Mouse (Mus musculus): ENCODE data around the gene Camk2n1.

The Camk2n1 gene

GRCm38 (mm10) chr4:138464667-138465353, 10.7 kb downstream of the Camk2n1 start:
- DNase-seq (ENCODE audit: low spot score) = peak; percentile 84

GRCm38 (mm10) chr4:138465446-138465845, 11.3 kb downstream of the Camk2n1 start:
- no peak for DNase-seq (ENCODE audit: low spot score)

DNA sequence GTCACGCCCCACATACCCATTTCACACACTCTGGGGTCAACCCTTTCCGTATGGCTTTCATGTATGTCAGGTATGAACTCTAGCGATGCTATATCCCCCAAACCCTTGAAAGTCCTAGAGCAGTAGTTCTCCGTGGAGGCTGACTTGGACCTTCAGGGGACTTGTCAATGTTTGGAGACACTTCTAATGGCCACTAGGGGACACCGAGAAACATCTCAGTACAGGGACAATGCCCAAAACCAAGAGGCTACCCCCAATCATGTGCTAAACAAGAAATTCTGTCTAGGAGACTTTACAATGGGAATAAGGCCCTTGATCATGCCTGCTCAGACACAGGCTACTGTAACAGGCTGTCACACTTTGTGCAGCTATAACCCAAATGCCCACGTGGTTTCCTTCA, 12.6 kb downstream of the Camk2n1 start:
- DNase-seq (ENCODE audit: low spot score) = no peak

DNA sequence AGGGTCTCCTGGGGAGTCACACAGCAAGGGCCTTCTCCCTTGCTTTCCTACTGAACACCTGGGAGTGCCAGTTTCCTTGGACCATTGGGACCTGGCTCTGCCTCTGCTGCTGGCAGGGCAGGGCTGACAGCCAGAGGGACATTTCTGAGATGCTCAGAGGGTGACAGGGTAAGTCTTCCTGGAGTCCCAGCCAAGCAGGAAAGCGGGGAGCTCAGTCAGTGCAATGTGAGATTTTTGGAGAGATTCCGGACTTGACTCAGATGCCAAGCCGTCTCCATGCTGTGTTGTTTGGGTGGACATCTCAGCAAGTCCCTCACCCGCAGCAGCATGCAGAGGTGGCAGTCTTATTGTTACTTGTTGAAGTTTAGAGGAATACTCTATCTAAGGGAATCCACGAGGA, 13.3 kb downstream of the Camk2n1 start:
- DNase-seq (ENCODE audit: low spot score) = no peak

GRCm38 (mm10) chr4:138469080-138469479, 15.0 kb downstream of the Camk2n1 start:
- DNase-seq (ENCODE audit: low spot score) = no peak

DNA sequence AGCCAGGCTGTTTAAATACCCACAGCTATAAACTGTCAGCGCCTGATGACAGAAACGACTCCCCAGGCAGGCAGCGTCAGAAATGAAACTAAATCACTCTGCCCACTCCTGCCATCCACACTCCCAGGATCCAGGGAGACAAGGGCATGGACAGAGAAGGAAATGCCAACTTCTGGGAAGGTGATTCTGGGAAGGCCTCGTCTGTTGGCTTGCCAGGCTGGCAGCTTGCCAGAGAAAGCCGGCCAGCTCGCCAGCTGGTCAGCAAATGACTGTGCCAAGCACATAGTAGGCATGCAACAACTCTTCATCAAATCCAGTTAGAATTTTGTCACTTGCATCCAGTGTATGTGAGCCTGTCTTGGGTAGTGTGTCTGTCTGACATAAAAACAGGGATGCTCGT, 17.1 kb downstream of the Camk2n1 start:
- no peak for DNase-seq (ENCODE audit: low spot score)

DNA sequence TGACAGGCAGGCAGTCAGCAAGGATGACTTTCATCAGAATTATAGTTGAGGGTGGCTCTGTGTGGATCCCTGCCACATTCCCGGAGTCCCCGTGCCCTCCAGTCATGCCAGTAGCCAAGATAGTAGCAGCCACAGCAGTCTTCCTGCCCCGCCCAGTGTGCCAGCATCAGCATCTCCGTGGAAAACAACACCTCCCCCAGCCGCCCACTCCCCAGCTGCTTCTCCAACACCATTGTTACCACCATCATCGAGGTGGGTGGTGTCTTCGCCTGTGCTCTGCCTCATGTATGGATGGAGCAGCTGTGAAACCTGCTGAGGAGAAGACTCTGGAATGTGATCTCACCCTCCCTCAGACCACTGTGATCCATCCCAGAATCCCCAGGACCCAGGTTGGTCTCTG, 25.5 kb downstream of the Camk2n1 start:
- no peak for DNase-seq (ENCODE audit: low spot score)

GRCm38 (mm10) chr4:138480962-138481361, 26.8 kb downstream of the Camk2n1 start:
- DNase-seq (ENCODE audit: low spot score) = no peak

DNA sequence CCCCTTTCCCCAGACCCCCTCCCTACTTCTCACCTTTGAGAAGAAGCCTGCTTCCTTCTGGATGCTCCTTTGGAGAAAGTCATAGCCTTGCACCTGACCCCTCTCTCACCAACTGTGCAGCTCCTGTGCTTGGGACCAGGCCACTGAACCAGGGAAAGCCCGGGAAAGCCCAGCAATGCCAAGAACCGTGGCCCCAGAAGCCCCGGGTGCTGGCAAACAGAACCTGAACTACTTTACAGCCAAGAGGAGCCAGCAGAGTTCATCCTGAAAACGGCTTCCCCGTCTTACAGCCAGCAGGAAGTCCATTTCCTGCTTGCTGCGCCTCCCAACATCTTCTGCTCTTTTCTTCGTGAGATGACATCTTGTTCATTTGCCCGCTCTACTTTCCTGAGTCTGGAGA, 28.6 kb downstream of the Camk2n1 start:
- DNase-seq (ENCODE audit: low spot score) = no peak

DNA sequence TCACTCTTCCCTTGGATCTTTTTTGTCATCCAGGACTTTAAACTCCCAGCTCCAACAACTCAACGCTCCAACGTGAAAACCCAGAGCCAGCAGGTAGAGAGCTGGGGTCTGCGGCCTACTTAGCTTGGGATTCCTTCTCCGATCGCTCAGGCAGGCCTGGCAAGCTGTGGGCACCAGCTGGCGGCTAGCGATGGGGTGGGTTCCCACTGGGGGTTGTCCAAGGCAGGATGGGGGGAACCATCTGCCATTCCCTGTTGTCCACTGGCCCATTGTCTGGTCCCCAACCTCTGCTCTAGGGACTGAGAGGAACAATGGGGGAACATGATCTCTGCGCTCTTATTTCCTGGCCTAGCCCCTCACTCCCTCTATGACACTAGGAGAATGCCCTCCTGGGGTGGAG, 34.1 kb downstream of the Camk2n1 start:
- DNase-seq (ENCODE audit: low spot score) = no peak

DNA sequence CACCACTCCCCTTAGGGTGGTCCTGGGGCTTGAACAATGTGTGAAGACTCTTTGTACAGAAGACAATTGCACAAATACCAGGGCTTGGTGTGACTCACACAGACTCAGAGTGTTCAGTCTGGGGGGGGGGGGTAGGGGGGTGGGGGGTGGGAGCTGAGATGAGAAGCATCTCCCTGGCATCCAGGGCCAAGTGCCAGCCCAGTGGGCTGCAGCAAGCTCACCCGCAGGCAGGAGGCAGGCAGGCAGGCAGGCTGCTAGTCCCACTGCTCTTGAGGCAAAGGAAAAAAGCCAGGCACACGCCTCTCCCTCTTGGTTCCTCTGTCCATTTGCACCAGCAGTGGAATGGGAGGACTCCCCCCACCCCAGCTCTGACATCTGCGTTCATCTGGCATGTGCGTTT, 37.0 kb downstream of the Camk2n1 start:
- DNase-seq (ENCODE audit: low spot score) = no peak

- no peak for DNase-seq (ENCODE audit: low spot score)
Measured at GRCm38 (mm10) chr4:138493161-138494001, 39.3 kb downstream of the Camk2n1 start.

GRCm38 (mm10) chr4:138494905-138495304, 40.8 kb downstream of the Camk2n1 start:
- peak; percentile 70 for DNase-seq (ENCODE audit: low spot score)

DNA sequence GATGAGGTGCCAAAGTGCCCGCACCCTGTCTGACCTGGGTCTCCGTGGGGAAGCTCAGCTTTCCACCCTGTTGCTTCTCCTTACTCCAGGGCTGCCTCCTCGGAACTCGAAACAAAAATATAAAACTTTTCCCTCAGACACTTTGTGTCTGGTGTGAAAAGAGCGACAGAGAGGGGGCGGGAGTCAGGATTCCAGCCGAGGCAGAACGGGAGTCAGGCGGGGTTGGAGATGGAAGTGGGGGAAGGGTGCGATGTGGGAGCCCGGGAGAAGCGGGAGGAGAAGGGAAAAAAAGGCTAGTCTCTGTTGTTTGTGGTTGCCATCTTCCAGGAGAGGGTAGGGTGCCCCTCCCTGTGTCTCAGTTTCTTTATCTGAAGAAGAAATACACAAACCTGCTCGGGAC, 41.7 kb downstream of the Camk2n1 start:
- DNase-seq (ENCODE audit: low spot score) = peak; percentile 38

GRCm38 (mm10) chr4:138496746-138497520, 42.8 kb downstream of the Camk2n1 start:
- peak; percentile 28 for DNase-seq (ENCODE audit: low spot score)

DNA sequence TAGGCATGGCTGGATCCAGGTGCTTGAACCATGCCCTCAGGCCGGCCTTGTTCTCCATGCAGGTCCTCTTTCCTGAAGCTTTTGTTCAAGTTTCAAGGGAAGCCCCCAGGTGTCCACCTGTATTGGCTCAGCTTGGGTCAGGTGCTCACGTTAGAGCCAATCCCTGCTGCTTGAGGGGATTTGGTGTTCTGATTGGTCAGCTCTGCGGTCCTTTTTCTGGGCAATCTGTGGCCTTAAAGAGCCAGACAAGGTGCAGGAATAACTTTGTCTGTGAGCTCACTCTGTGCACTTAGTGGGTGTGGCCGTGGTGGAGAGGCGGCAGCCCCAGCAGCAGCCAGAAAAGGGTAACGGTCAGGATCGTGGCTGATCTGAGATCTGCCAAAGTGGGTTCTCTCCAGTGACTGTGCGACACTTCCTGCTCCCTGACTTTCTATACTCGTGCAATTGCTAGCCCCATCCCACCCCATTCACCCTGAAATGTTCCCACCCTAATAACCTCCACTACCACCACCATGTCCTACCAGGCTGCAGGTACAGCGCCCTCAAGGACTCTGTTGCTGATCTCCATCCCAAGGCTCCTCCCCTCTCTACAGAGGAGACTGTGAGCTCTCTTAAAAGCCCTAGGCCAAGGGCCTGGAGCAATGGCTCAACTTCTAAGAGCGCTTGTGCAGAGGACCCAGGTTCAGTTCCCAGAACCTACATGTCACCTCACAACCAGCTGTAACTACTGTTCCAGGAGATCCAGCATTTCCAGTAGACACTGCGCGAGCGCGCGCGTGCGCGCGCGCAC, 45.9 kb downstream of the Camk2n1 start:
- no peak for DNase-seq (ENCODE audit: low spot score)

DNA sequence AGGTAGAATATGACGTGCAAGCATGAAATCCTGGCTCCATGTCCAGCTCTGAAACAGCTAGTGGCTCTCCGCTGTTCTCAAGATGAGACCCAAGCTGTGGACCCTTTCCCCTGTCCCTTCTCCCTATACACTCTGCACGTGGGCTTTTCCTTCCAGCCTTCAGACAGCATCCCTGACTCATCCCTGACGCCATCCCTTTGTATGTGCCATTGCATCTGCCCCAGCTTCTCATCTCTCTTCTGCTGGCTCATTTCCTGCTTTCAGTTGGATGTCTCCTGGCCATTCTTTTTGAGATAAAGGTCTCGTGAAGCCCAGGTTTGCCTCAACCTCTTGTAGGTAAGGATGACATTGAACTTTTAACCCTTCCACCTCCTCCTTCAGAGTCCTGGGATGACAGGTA, 46.9 kb downstream of the Camk2n1 start:
- DNase-seq (ENCODE audit: low spot score) = no peak

DNA sequence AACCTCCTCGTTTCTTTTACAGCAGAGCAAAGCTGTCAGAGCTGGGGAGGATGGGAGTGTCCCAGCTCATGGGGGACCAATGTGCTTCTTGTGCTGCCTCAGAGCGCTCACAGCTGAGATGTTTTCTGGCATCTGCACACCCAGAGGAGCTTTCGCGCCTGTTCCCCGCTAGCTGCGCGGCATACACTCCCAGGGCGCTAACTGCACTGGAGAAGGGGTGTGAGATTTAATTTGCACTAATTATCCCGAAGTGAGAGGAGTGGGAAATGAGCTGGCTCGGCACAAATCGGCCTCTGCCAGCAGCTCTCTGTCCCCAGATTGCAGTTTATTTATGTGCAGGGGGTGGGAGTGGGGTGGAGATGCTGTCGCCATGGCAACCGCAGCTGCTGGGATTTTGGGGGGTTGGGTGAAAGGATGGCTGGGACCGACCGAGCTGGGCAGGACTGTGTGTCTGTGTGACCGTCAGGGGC, 50.6 kb downstream of the Camk2n1 start:
- peak; percentile 58 for DNase-seq (ENCODE audit: low spot score)

- peak; percentile 56 for DNase-seq (ENCODE audit: low spot score)
Measured at GRCm38 (mm10) chr4:138505171-138505870, 51.2 kb downstream of the Camk2n1 start.

GRCm38 (mm10) chr4:138507903-138508302, 53.8 kb downstream of the Camk2n1 start:
- DNase-seq (ENCODE audit: low spot score) = no peak
